Mouse (Mus musculus) kidney, adult 2 months (tissue): ENCODE measurements around the gene 1700047I17Rik2.
"Not testable (repeated sequence)": the region's sequence is repeated elsewhere in the genome, so short reads cannot be mapped to it uniquely, and the experiment has no call there.

Experiments used
- CTCF ChIP-seq: fragments of 200-500 bp; conservative IDR thresholded peaks from 2 replicates; pipeline ENCODE4 v1.5.1; 2011; ENCODE audit warnings: low read depth, mild to moderate bottlenecking, control low read depth, low read length, moderate library complexity, mixed read lengths; ENCODE audit not compliant: insufficient read depth, insufficient read length
- POLR2A ChIP-seq: fragments of 200-500 bp; IDR thresholded peaks from one replicate; pipeline ENCODE4 v1.6.1; 2011; ENCODE audit warnings: low read depth, low read length, control low read depth

- TF ChIP-seq CTCF, POLR2A: not testable (repeated sequence)
Observed at GRCm38 (mm10) chr12:55155449-55155783, 44.0 kb upstream of the 1700047I17Rik2 start.
